Mouse (Mus musculus) gastrocnemius, postnatal 36 days (tissue): ENCODE measurements at regions not wholly inside any gene's neighbourhood (a gene's known extent, or its start where the extent isn't known, plus 50 kb on each side); places are given as distances from the start of the nearest gene placed in this dataset.

Experiments used
- DNase-seq, 2 experiments: peaks; one replicate each; pipeline ENCODE4 v3.0.0; 2022
- intact Hi-C: fragments of 180-260 bp; cut with DNase I; formaldehyde crosslinking; loops from one replicate; pipeline ENCODE4 v1.15.1; 2025

DNA sequence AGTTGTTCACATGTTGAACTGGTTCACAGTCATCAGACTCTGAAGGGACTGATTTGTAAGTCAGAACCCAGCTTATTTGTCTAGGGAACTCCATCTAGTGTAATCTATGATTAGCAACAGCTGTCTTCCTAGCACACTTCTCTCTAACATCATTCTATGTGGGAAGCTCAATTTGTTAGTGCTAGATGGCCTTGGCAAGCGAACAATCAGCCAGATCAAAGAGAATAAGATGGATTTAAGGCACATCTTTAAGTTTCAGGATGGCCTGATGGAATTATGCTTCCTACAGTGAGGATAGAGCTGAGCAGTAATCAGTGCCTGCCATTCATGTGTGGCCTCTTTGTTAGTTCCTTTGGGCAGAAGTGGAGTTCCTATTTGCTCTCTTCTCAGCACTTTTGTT is 183.1 kb upstream of the Pdcd1 start:
- DNase-seq: no peak
- intact Hi-C loops: no loop called here

- intact Hi-C loops: no loop called here
- DNase-seq: no peak
Observed at GRCm38 (mm10) chr1:94221006-94221405, 168.7 kb upstream of the Pdcd1 start.

- DNase-seq: no peak
- intact Hi-C loops: no loop called here
Observed at GRCm38 (mm10) chr1:94217407-94217806, 165.1 kb upstream of the Pdcd1 start.

DNA sequence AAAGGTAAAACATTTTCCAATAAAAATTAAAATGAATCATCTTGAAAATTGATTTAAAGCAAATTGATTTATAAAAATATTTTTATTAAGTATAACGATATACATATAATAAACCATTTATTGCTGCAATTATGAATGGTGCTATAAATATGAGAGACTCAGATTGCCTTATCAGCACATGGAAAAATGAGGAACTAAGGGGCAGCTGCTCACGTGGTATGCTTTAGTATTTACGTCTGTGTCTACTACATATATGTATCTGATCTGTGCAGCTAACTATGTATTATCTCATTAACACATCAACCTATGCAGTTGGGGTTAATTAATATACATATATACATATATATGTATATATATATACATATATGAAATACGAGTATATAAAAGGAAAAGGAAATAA is 156.6 kb upstream of the Pdcd1 start:
- intact Hi-C loops: no loop called here
- no peak for DNase-seq

GRCm38 (mm10) chr1:94207859-94208258 is 155.5 kb upstream of the Pdcd1 start:
- DNase-seq: no peak

DNA sequence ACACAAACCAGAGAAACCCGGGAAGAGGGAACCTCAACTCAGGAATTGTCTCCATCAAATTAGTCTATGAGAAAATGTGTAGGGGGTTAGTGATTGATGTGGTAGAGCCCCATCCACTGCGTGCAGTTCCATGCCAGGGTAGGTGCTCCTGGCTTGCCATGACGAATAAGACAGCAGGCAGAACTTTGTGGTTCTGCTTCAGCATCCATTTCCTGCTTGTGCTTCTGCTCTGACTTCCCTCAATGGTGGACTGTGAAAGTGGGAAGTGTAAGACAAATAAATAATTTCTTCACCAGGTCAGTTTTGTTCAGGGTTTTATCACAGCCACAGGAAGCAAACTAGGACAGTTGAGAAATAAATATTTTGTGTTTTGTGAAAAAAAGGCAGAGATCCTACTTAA is 150.9 kb upstream of the Pdcd1 start:
- intact Hi-C loops: no loop called here
- no peak for DNase-seq

More at GRCm38 (mm10) chr1:94207859-94208258, 155.5 kb upstream of the Pdcd1 start:
- intact Hi-C loops: no loop called here

DNA sequence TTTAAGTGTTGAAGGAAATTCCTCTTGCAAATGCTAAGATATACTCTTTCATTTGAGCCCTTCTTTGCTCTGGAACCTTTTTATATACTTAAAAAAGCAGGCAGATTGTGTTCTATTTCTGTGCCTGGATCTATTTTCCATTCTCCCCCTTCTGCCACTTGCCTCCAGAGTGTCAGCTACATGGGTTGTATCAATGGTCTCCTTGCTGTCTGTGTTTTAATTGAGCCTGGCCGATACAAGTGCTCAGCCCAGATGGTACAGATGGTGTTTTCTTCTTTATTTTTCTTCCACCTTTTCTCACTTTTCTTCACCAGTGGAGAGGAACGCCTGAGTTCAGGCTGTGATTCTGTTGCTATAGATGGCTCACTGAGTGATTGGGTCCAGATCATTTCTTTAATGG is 131.5 kb upstream of the Pdcd1 start:
- no peak for DNase-seq
- intact Hi-C loops: no loop called here

- intact Hi-C loops: no loop called here
- no peak for DNase-seq
Observed at GRCm38 (mm10) chr1:94149958-94150357, 97.6 kb upstream of the Pdcd1 start.

DNA sequence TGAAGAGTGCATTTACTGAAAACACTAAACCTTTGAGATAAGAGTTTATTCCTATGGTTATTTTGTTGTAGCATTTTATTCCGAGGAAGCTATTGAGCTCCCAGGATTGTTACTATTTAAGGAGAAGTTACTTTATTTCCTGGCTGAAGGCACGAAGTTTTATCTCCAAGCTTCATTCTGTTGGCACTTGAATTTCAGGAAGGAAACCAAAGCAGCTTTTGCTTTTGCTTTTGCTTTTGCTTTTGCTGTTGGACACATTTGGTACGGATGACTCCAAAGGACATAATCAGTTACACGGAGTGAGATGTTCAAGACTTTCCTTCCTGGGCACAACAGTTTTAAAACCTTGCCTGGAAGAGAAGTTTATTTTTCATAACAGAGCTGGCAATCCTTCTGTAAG is 94.7 kb upstream of the Pdcd1 start:
- DNase-seq: no peak
- intact Hi-C loops: no loop called here

- DNase-seq: no peak
- intact Hi-C loops: no loop called here
Observed at GRCm38 (mm10) chr1:94140518-94140917, 88.2 kb upstream of the Pdcd1 start.

- intact Hi-C loops: no loop called here
- no peak for DNase-seq
Observed at GRCm38 (mm10) chr1:94139445-94140062, 87.2 kb upstream of the Pdcd1 start.

DNA sequence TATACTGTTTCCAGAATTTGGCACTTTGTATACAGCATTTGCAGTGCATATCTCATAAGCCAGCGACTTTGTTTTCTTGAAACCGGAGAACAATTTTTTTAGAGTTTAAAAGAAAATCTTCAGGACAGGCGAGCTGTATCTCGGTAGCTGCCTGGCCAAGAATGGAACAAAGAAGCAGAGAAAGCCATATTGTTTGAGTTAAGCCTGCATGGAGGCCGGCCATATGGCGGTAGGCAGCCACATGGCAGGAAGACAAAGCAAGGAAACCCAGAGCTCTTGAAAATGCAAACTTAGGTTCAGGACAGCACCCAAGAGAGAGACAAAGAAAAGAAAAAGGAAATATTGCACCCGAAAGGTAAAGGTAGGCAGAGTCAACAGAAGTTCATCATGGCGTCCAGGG is 84.4 kb upstream of the Pdcd1 start:
- intact Hi-C loops: no loop called here
- DNase-seq: no peak
